Mouse (Mus musculus) brain, embryonic 14.5 days (tissue): Measurements from ENCODE around the gene Adamts7.

Source experiments
- CTCF ChIP-seq: fragments of 200-500 bp; IDR thresholded peaks from 2 replicates; pipeline ENCODE4 v1.5.1; 2012; ENCODE audit warnings: inconsistent platforms, mild to moderate bottlenecking, moderate library complexity, borderline replicate concordance; ENCODE audit not compliant: insufficient read depth, insufficient read length; ENCODE audit errors: extremely low read depth
- POLR2A ChIP-seq: fragments of 200-500 bp; IDR thresholded peaks from 2 replicates; pipeline ENCODE4 v1.6.1; 2012; ENCODE audit warnings: mild to moderate bottlenecking, inconsistent platforms, borderline replicate concordance; ENCODE audit not compliant: poor library complexity, insufficient read depth, insufficient read length, severe bottlenecking; ENCODE audit errors: extremely low read depth

DNA sequence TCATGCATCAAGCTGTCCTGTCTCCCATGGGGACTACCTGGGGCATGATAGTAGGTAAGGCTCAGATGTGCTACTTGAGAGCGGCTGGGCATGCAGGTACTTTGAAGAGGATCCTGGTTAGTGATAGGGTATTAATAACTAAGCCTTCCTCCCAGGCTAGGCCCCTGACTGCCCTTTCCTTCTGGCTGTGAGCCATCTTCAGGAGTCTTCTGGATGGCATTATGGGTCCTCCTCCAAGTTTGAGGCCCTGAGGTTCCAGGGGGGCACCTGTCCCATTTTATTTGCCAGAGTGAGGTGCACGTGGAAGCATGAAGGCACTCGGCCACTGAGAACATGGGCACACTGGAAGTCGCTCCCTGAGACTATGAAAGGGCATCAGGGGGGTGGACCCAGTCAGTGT, 37.6 kb downstream of the Adamts7 start:
- TF ChIP-seq CTCF (no peak), POLR2A (no peak)
